Mouse (Mus musculus) adrenal gland, postnatal 14 days (tissue): Measurements from ENCODE around the gene Mrps26. TPM values are rescaled to one million over a fixed set of nuclear protein-coding genes. Genes with fewer than 3 reads are reported as not detected.
"Not testable (repeated sequence)": the region's sequence is repeated elsewhere in the genome, so short reads cannot be mapped to it uniquely, and the experiment has no call there.

ENCODE experiments used
- DNase-seq: peaks from one replicate; pipeline ENCODE4 v3.0.0; 2021; ENCODE audit warnings: mixed read lengths
- long read RNA-seq, 2 experiments: library from polyadenylated mRNA; stranded (forward); transcript quantifications; one replicate each; pipeline ENCODE4 v2.0.0; 2021
- total RNA-seq: library from RNA; stranded (reverse); gene quantifications from 2 replicates; pipeline ENCODE4 v1.2.3, GENCODE M21; 2021

The Mrps26 gene
- total RNA-seq = 54.5 and 63.2 TPM in 2 replicates
- long read RNA-seq, experiment 1, full-length matches to known transcripts = 91 of 107 reads
- long read RNA-seq, experiment 1, partial matches to known transcripts = 15 of 107 reads
- long read RNA-seq, experiment 1, other reads (novel, unspliced or antisense) = 1 of 107 reads
- long read RNA-seq, experiment 2, full-length matches to known transcripts = 83 of 97 reads
- long read RNA-seq, experiment 2, partial matches to known transcripts = 9 of 97 reads
- long read RNA-seq, experiment 2, other reads (novel, unspliced or antisense) = 5 of 97 reads

- DNase-seq = peak; percentile 96
Measured at GRCm38 (mm10) chr2:130563212-130564055, at the start of gene Mrps26. TSS of gene Mrps26 (plus strand) at chr2:130563742.

DNA sequence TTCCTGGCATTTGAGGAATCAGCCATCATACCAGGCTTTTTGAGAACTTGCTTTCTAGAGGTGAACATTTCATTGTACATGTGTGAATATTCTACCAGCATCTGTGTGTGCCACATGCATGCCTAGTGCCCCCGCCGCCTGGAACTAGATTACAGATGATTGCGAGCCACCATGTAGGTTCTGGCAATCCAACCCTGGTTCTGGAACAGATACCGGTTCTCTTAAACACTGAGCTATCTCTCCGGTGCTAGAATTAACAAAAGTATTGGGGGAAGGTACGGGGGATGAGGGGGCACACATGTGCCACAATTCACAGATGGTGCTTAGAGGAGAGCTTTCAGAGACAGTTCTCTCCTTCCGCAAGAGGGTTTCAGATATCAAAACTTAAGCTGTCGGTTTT is 49.6 kb upstream of the Mrps26 start:
- DNase-seq = no peak

GRCm38 (mm10) chr2:130515791-130516190 is 47.8 kb upstream of the Mrps26 start:
- DNase-seq = no peak

- no peak for DNase-seq
Measured at GRCm38 (mm10) chr2:130521927-130522326, 41.6 kb upstream of the Mrps26 start.

DNA sequence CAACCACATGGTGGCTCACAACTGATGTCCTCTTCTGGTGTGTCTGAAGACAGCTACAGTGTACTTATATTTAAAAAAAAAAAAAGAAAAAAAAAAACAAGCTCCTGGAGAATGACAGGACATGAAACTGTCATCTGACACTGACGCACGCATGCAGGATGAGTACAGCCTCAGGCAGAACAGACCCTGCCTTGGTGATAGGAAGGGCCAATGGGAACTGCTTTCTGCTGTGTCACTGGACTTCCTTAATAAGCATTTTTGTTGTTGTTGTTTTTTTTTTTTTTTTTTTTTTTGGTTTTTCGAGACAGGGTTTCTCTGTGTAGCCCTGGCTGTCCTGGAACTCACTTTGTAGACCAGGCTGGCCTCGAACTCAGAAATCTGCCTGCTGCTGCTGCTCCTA is 38.1 kb upstream of the Mrps26 start:
- not testable (repeated sequence) for DNase-seq

GRCm38 (mm10) chr2:130528457-130528856 is 35.1 kb upstream of the Mrps26 start:
- DNase-seq = no peak

DNA sequence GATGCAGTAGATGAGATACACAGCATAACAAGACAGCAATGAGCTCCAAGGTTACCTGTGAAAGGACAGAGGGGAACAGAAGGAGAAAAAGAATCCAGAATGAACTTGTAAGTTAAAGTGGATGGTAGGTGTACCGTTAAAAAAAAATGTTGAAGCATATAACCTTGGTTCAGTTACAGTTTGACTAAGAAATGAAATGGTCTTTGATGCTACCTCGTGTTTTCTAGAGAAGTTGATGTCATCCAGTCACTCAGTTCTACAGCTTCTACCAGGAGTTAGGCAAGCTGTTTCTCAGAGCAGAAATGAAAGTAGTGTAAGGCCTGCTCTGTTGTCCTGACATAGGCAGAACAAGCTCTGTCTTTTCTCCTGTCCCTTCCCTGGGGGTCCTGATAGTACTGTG is 34.3 kb upstream of the Mrps26 start:
- DNase-seq = no peak

- no peak for DNase-seq
Measured at GRCm38 (mm10) chr2:130529925-130530324, 33.6 kb upstream of the Mrps26 start.

DNA sequence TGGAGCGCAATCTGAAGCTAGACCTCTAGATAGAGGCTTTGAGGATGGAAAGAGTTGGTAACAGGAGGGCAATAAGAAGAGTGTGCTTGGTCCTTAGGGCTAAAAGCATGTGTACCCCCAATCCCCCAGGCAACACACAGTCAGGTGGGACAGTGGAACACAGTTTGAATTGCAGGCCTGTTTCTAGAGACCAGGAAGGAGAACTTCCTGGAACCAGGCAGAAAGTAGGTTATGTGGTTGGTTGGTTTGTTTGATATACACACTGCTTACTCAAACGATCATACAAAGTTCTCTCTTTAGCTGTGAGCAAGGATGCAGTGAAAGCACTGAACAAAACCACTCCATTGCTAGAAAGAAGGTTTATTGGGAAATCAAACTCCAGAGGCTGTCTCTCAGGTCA is 31.3 kb upstream of the Mrps26 start:
- no peak for DNase-seq

DNA sequence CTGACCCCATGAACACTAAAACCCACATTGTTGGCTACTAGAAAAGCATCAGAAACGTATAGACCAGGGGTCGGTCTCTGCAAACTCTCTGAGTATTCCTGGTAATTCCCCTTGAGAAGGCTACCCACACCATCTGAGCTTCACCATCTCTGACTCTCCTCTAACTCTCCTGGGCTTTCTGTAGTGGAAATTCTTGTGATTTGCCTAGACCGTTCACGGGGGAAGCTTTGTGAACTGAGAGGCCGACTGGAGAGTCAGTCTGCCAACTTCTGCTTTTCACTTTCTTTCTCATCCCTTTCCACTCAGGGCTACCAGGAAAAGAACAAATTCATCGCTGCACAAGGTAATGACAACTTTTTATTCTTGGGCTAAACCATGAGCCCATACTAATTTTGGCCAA is 28.5 kb upstream of the Mrps26 start:
- no peak for DNase-seq

- no peak for DNase-seq
Measured at GRCm38 (mm10) chr2:130536890-130537289, 26.7 kb upstream of the Mrps26 start.

- DNase-seq = no peak
Measured at GRCm38 (mm10) chr2:130538876-130539546, 24.5 kb upstream of the Mrps26 start.

DNA sequence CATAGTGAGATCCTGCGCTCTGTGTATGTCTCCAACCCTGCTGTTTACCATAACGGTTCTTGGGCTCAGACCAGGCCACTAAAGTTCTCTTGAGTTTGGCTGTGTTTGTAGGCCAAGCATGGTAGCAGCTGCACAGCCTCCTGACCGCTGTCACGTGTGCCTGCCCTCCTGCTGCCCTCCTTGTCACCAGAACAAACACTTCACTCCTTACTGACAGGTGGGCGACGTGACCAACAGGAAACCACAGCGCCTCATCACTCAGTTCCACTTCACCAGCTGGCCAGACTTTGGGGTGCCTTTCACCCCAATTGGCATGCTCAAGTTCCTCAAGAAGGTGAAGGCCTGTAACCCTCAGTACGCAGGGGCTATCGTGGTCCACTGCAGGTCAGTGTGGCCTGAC is 23.3 kb upstream of the Mrps26 start:
- no peak for DNase-seq

DNA sequence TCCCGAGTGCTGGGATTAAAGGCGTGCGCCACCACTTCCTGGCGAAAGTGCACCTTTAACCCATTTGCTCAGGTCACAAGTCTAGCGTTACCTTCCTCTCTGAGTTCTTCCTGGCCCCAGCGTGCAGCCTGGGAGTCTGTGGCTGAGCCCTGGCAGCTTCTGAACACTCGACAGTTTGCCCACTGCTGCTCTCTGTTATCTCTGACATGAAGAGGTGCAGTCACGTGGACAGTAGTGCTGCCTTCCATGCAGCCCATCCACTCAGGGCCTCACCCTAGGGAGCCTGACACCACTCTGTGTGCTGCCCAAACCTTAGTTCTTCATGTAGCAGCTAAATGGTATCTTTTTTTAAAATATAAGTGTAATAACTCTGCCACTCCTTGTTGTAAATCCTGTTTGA is 16.6 kb upstream of the Mrps26 start:
- DNase-seq = no peak

GRCm38 (mm10) chr2:130554841-130555240 is 8.7 kb upstream of the Mrps26 start:
- no peak for DNase-seq

DNA sequence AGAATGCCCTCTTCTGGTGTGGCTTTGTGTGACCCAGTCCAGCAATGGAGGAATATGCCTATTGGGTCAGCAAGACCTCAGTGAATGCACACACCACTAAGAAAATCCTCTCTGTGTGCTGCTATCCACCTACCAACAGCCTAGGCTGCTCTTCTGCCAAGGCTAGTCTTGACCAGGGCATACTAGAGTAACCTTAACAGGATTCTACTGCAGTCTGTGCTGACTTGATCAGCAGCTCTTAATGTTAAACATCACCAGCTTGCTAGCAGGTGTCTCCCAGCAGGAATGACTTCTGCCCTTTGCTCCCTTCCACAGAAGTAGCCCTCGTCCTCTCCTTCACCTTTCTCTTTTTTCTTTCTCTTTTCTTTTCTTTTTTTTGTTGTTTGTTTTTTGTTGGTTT is 7.2 kb upstream of the Mrps26 start:
- DNase-seq = no peak

DNA sequence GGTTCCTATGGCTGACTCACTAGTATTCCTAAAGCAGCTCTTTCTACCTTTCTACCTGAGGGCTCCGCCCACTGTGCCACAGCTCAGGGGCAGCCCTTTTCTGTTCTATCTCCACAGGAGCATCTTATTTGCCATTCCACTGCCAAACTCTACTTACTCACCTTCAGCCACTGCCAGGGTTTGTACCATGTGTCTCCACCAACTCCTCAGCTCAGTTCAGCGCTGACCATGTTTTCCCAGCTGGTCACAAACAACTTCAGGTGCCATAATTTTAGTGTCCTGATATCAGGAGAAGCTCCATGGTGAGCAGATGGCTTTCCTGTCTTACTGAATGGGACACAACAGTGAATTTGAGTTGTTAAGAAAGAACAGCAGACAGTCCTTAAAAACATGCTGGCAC is 6.1 kb upstream of the Mrps26 start:
- no peak for DNase-seq

- no peak for DNase-seq
Measured at GRCm38 (mm10) chr2:130558015-130558414, 5.5 kb upstream of the Mrps26 start.

GRCm38 (mm10) chr2:130564063-130564462 is 521 bp downstream of the Mrps26 start:
- no peak for DNase-seq

GRCm38 (mm10) chr2:130564983-130565382 is 1.4 kb downstream of the Mrps26 start:
- no peak for DNase-seq

DNA sequence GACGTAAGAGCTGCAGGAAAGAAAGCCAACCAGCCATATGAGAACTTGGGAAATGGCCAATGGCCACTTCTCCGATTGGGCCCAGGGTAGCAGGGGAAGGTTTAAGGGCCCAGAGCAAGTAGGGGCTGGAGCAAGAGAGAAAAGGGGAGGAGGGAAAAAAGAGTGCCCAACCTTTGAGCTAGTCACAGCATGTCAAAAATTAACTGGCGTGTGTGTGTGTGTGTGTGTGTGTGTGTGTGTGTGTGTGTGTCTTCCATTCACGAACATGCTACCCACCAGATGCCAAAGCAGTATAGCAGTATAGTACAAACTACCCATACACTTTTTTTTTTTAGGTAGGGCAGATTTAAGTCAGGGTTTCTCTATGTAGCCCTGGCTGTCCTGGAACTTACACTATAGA is 5.4 kb downstream of the Mrps26 start:
- DNase-seq = no peak

DNA sequence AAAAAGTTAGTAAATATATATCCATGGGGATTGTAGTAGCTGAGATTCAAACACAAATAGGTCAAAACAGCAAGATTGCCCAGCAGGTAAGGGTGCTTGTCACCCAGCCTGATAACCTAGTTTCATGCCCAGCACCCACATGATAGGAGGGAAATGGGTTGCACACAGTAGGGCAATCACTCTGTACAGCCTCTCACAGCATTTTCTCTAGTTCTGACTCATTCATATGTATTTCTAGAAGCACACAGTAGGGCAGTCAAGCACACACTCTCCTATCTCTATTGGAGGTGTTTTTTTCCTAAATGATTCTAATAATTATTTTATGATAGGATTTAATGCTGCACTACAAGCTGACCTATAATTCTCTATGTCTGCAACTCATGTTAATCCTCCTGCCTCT is 6.4 kb downstream of the Mrps26 start:
- no peak for DNase-seq

DNA sequence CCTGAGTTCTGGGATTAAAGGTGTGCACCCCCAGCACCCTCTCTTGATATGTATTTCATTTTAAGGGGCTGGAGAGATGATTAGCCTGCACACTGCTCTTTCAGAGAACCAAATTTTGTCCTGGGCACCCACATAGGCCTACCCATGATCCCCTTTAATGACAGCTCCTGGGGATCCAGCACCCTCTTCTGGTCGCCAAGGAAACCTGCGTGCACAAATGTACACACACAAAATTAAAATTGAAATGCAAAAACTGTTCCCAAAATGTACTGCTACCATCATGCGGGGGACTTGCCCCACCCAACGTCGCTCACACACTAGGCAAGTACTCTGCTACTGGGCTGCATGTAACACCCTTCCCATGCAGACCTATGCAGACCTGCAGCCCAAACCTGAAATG is 11.4 kb downstream of the Mrps26 start:
- no peak for DNase-seq
